Mouse (Mus musculus) hindbrain, embryonic 15.5 days (tissue): ENCODE data around the gene Dock4. TPM values are rescaled to one million over a fixed set of nuclear protein-coding genes. Genes with fewer than 3 reads are reported as not detected.

Experiments used
- ATAC-seq: fragments of 200-750 bp; cut with Nextera tagmentation; 2 replicates; pipeline ENCODE4 v1.8.0; 2017; ENCODE audit warnings: low read depth, moderate number of reproducible peaks, moderate TSS enrichment; ENCODE audit not compliant: low FRiP score
- H3K27ac ChIP-seq: fragments of 300-500 bp; sonication (generic); replicated peaks from 2 replicates; pipeline ENCODE4 v1.5.1; 2015; ENCODE audit warnings: mild to moderate bottlenecking, inconsistent platforms
- H3K27me3 ChIP-seq: fragments of 300-500 bp; sonication (generic); 2 replicates; pipeline ENCODE4 v1.6.1; 2015; ENCODE audit warnings: control low read depth, inconsistent platforms
- H3K36me3 ChIP-seq: fragments of 300-500 bp; sonication (generic); 2 replicates; pipeline ENCODE4 v1.6.1; 2015; ENCODE audit warnings: control low read depth, inconsistent platforms
- H3K4me1 ChIP-seq: fragments of 300-500 bp; sonication (generic); replicated peaks from 2 replicates; pipeline ENCODE4 v1.6.1; 2015; ENCODE audit warnings: control low read depth, inconsistent platforms
- H3K4me2 ChIP-seq: fragments of 300-500 bp; sonication (generic); 2 replicates; pipeline ENCODE4 v1.6.1; 2015; ENCODE audit warnings: moderate library complexity, mild to moderate bottlenecking, inconsistent platforms
- H3K4me3 ChIP-seq: fragments of 300-500 bp; sonication (generic); 2 replicates; pipeline ENCODE4 v1.5.1; 2015; ENCODE audit warnings: mild to moderate bottlenecking, inconsistent platforms
- H3K9ac ChIP-seq: fragments of 300-500 bp; sonication (generic); 2 replicates; pipeline ENCODE4 v1.6.1; 2015; ENCODE audit warnings: inconsistent platforms
- H3K9me3 ChIP-seq: fragments of 300-500 bp; sonication (generic); 2 replicates; pipeline ENCODE4 v1.6.1; 2016; ENCODE audit warnings: control low read depth, inconsistent platforms
- WGBS: fragments of 180-500 bp; shearing (Covaris S2); methylation state at CpG from one replicate; pipeline ENCODE4 v1.1.7; 2015; 5-methylcytosine and 5-hydroxymethylcytosine counted together
- polyA plus RNA-seq: library from polyadenylated mRNA; unstranded; fragments of >200 nt; fragmentation: Nextera tagmentation; extraction: Ambion mirVana; gene quantifications from 2 replicates; pipeline ENCODE4 v1.2.1, GENCODE M21; 2015

The Dock4 gene
- polyA plus RNA-seq, 1 experiment from 2014 or later, result 31.0 TPM

DNA sequence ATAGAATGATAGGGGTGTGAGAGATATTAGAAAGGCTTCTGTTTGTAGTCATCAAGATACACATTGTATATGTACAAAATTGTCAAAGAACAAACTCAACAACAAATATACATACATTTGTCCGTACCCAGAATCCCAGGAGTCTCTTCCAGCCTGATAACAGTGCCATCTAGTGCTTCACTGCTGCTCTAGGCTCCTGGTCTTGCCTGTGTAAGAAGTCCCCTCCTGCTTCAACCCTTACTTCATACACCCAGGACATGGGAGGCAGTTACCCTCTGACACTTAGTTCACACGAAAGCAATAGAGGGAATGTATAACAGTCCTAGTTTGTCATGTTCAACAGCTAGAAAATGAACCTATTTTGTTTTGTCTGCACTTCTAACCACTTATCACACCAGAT, 378.5 kb downstream of the Dock4 start:
- no peak overlapping the region for H3K4me2 ChIP-seq
- H3K27me3 ChIP-seq, result no peaks in the 10 kb centered on the region
- peaks cover 21% of the 10 kb centered on the region for H3K36me3 ChIP-seq
- no peak overlapping the region for H3K27ac ChIP-seq
- no peaks in the 10 kb centered on the region for H3K4me1 ChIP-seq
- no peak for ATAC-seq
- no peaks in the 10 kb centered on the region for H3K9me3 ChIP-seq
- WGBS, result 78% methylated on average over 2 of the region's 2 CpGs
- H3K9ac ChIP-seq, result no peak overlapping the region
- H3K4me3 ChIP-seq, result no peak overlapping the region

DNA sequence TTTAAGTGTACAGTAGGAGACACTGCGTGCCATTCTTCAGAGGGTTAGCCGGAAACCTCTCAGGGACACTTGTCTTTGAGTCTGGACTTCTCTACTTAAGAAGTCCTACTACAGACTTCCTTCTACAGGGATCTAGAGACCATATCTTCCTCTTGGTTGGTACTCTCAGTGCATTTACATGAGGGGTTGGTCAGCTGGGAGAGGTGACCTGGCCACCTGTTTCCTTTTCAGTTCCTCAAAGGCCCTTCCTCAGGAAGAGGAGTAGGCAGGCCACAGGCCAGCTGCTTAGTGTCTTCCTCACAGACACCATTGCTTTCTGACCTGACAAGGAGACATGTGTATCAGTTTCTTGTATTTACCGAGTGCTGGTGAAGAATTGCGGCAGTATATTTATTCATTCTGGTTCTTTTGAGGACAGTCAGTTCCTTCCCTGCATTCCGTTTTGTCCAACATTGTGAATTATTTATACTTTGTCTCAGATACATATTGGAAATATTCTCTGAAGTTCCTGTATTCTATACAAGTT, 380.2 kb downstream of the Dock4 start:
- WGBS, result 90% methylated on average over 5 of the region's 5 CpGs
- Histone ChIP-seq H3K36me3 (peaks cover 24% of the 10 kb centered on the region), H3K9me3 (no peaks in the 10 kb centered on the region), H3K9ac (no peak overlapping the region), H3K4me3 (no peak overlapping the region), H3K4me2 (no peak overlapping the region), H3K4me1 (no peaks in the 10 kb centered on the region), H3K27ac (no peak overlapping the region), H3K27me3 (no peaks in the 10 kb centered on the region)
- ATAC-seq, result no peak

DNA sequence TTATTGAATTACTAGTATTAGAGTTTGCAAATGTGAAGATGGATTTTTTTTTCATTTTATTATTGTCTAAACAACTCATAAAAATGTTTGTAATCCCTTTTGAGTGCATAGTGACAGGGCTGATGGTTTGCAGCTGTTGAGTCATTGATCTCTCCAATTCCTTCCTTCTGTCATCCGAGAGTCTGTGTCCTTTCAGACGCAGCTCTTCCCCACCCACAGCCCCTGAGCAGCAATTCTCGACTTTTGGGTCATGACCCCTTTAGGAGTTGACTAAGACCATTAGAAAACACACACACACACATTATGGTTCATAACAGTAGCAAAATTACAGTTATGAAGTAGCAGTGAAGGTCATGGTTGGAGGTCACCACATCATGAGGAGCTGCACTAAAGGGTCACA, 380.7 kb downstream of the Dock4 start:
- H3K27ac ChIP-seq, result no peak overlapping the region
- no peak for ATAC-seq
- 46% methylated on average over 3 of the region's 3 CpGs for WGBS
- H3K4me1 ChIP-seq, result no peaks in the 10 kb centered on the region
- H3K9me3 ChIP-seq, result no peaks in the 10 kb centered on the region
- no peak overlapping the region for H3K9ac ChIP-seq
- H3K4me2 ChIP-seq, result no peak overlapping the region
- no peak overlapping the region for H3K4me3 ChIP-seq
- no peaks in the 10 kb centered on the region for H3K27me3 ChIP-seq
- peaks cover 20% of the 10 kb centered on the region for H3K36me3 ChIP-seq

DNA sequence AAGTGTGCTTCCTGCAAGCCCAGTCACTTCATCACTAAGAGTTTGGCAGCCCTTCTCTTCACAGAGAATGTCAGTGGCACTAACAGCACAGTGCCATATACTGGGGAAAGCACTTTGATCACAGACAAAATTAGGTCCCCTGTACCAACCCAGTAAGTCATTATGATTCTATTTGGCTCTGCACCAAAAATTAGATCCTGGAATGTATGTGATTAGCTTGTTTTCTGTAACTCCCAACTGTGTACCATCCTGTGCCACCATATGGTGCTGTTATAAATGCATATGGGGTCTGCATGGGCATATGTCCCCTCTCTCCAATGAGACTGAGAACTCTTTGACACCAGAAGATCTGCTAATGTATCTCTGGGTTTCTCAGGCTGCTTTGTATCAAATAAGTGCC, 382.3 kb downstream of the Dock4 start:
- no peak overlapping the region for H3K4me2 ChIP-seq
- no peaks in the 10 kb centered on the region for H3K27me3 ChIP-seq
- ATAC-seq, result peak; percentile 73
- peaks cover 26% of the 10 kb centered on the region for H3K36me3 ChIP-seq
- no peaks in the 10 kb centered on the region for H3K9me3 ChIP-seq
- no peaks in the 10 kb centered on the region for H3K4me1 ChIP-seq
- no peak overlapping the region for H3K4me3 ChIP-seq
- no peak overlapping the region for H3K27ac ChIP-seq
- no peak overlapping the region for H3K9ac ChIP-seq

DNA sequence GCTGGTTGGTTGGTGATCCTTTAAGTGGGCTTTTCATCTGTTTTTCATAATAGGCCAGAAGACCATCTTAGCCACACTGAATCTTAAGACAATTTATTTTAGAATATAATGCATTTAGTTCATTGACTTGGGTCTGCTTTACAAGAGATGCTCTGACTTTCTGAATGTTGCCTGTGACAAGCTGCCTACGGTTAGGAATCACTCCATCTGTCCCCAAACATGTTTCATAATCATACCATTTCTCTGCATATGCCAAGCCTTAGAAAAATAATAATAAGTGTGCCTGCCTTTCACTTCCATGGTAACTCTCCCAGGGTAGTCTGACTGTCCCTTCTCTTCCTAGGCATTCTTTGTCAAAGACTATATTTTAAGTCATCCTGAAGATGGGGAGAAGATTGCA, 383.5 kb downstream of the Dock4 start:
- Histone ChIP-seq H3K4me1 (no peaks in the 10 kb centered on the region), H3K36me3 (peaks cover 27% of the 10 kb centered on the region), H3K27me3 (no peaks in the 10 kb centered on the region), H3K9me3 (no peaks in the 10 kb centered on the region), H3K4me2 (no peak overlapping the region), H3K4me3 (no peak overlapping the region), H3K9ac (no peak overlapping the region), H3K27ac (no peak overlapping the region)
- WGBS, result 85% methylated on average over 1 of the region's 1 CpGs
- no peak for ATAC-seq

DNA sequence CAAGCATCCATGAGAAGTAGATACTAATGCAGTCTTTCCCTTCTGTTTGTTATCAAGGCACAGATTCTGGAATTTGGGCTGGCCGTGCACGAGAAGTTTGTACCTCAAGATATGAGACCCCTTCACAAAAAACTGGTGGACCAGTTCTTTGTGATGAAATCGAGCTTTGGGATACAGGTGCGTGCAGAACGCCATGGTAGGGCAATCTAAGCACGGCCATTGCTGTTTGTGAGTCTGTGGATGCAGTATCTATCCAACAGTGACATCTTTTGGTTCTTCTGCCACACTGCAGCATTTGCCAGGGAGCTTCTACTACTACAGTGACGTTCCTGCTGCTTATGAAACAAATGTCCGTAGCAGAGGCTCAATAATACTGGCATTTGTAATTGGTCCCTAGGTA, 386.4 kb downstream of the Dock4 start:
- Histone ChIP-seq H3K4me1 (no peaks in the 10 kb centered on the region), H3K4me3 (no peak overlapping the region), H3K9me3 (no peaks in the 10 kb centered on the region), H3K36me3 (peaks cover 38% of the 10 kb centered on the region), H3K27ac (no peak overlapping the region), H3K4me2 (no peak overlapping the region), H3K9ac (no peak overlapping the region), H3K27me3 (no peaks in the 10 kb centered on the region)
- ATAC-seq, result peak; percentile 49; the same call in 1 of the 2 replicates
- WGBS, result 65% methylated on average over 8 of the region's 8 CpGs

DNA sequence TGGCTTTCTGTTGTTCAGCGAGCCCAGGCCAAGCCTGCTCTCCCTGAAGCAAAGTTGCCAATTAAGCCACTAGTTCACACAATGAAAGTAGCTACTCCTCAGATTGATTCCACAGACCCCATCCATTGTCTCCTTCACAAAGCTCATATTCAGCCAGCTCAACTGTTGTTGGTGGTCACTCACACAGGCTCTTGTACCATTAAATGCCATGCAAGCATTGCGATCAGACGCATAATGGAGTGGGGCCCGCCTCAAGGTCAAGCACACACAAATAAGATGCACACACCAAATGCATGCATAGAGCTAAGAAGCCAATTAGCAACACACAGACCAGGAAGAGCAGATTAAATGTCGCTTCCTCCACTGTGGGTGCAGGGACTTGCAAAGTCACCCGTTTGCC, 391.2 kb downstream of the Dock4 start:
- H3K9ac ChIP-seq, result no peak overlapping the region
- H3K36me3 ChIP-seq, result peaks cover 26% of the 10 kb centered on the region
- H3K4me2 ChIP-seq, result no peak overlapping the region
- H3K9me3 ChIP-seq, result no peaks in the 10 kb centered on the region
- peak; percentile 57; the same call in 1 of the 2 replicates for ATAC-seq
- H3K4me1 ChIP-seq, result peaks cover 17% of the 10 kb centered on the region
- peak overlapping the region; percentile 26; the same call in 1 of the 2 replicates for H3K27ac ChIP-seq
- no peak overlapping the region for H3K4me3 ChIP-seq
- H3K27me3 ChIP-seq, result no peaks in the 10 kb centered on the region
- WGBS, result 34% methylated on average over 6 of the region's 6 CpGs

DNA sequence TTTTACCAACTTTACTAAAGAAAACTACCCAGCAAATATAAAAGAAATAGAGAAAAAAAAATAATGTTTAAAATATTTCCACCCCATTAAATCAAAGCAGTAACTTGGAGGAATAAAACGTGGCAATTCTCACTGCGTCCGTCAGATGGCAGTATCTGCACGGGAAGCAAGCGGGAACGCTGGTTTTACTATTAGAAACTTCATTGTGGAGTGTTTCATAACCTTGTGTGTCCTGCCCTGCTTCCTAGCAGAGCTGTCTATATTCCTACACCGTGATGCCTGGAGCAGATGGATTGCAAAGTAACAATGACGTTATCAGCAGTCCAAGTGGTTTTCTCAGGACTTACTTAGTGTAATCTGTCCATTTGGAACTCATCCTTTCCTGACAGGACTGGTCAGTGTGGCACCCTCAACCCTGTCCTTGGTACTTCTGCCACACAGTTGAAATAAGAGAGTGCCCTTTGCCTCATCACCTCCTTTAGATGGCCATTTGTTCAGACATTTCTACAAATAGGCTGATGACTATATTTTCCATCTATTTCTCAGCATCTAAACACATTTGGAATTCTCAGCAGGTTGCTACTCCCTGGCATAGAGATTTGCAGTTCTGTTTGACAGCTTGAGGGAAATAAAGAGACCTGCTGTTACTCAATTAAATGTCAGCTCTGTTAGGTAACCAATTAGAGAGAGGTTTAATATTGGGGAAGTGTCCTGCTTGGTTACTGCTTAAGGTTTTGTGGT, 392.0 kb downstream of the Dock4 start:
- H3K4me3 ChIP-seq, result no peak overlapping the region
- no peak overlapping the region for H3K4me2 ChIP-seq
- ATAC-seq, result peak; percentile 67; the same call in 1 of the 2 replicates
- H3K4me1 ChIP-seq, result peaks cover 17% of the 10 kb centered on the region
- H3K27ac ChIP-seq, result peak overlapping the region; percentile 55
- H3K9ac ChIP-seq, result no peak overlapping the region
- H3K36me3 ChIP-seq, result peaks cover 19% of the 10 kb centered on the region
- H3K27me3 ChIP-seq, result no peaks in the 10 kb centered on the region
- 4% methylated on average over 8 of the region's 8 CpGs for WGBS
- H3K9me3 ChIP-seq, result no peaks in the 10 kb centered on the region

DNA sequence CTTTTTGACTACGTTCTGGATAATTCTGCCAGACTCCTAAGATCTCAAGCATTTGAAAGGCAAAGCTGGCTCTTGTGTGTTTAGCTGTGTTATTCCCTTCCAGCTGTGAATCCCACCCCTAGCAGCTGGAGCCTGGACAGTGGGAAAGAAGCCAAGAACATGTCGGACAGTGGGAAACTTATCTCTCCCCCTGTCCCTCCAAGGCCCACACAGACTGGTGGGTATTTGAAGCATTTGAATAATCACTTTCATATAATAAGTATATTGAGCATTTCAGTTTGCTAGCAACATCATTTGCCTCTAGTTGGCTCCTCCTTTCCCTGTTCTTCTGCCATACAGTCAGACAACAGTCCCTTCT, 392.6 kb downstream of the Dock4 start:
- 53% methylated on average over 2 of the region's 2 CpGs for WGBS
- H3K9ac ChIP-seq, result no peak overlapping the region
- no peaks in the 10 kb centered on the region for H3K9me3 ChIP-seq
- ATAC-seq, result no peak
- no peaks in the 10 kb centered on the region for H3K27me3 ChIP-seq
- H3K27ac ChIP-seq, result peak overlapping the region; percentile 55
- H3K4me2 ChIP-seq, result no peak overlapping the region
- peaks cover 16% of the 10 kb centered on the region for H3K36me3 ChIP-seq
- no peak overlapping the region for H3K4me3 ChIP-seq
- peaks cover 17% of the 10 kb centered on the region for H3K4me1 ChIP-seq

DNA sequence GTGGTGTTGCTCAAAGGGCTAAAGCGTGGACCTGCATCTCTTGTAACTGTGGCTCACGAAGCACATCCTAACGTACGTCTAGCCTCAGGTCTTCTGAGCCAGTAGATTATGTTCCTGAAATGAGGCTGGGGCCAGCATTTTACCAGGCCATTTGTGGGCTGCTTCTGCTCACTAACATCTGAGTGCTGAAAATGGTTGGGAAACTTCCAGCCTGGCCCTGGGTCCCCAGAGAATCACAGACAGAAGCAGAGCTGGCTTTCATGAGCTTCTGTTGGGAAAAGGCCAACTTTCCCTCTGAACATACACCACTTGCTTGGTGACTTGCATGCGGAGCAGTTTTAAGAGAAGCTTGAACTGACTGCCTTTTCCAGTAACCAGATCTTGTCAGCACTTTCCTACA, 393.2 kb downstream of the Dock4 start:
- no peaks in the 10 kb centered on the region for H3K27me3 ChIP-seq
- peaks cover 17% of the 10 kb centered on the region for H3K4me1 ChIP-seq
- H3K27ac ChIP-seq, result peak overlapping the region; percentile 55
- peaks cover 16% of the 10 kb centered on the region for H3K36me3 ChIP-seq
- no peak overlapping the region for H3K9ac ChIP-seq
- ATAC-seq, result no peak
- no peaks in the 10 kb centered on the region for H3K9me3 ChIP-seq
- H3K4me2 ChIP-seq, result no peak overlapping the region
- 70% methylated on average over 5 of the region's 5 CpGs for WGBS
- no peak overlapping the region for H3K4me3 ChIP-seq

DNA sequence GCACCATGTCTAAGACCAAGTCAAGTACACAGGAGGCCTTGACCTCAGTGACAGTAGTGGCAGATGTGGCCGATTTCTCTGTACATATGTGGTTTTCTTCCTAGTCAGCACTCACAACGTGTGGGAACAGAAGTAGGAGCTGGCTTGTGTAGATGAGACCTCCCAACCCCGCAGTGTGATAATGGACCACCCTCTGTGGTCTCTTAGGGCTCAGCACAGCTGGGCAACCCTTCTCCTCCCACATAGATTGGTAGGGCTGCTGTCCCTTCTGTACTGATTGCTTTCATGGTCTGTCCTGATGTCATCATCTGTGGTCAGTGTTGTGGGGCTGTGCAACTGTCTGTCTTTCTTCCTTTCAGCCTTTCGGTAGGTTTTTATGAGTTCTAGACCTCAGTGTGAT, 394.1 kb downstream of the Dock4 start:
- peaks cover 17% of the 10 kb centered on the region for H3K4me1 ChIP-seq
- WGBS, result 73% methylated on average over 4 of the region's 4 CpGs
- H3K27ac ChIP-seq, result no peak overlapping the region
- no peak overlapping the region for H3K4me2 ChIP-seq
- ATAC-seq, result no peak
- no peaks in the 10 kb centered on the region for H3K27me3 ChIP-seq
- no peak overlapping the region for H3K9ac ChIP-seq
- H3K4me3 ChIP-seq, result no peak overlapping the region
- no peaks in the 10 kb centered on the region for H3K9me3 ChIP-seq
- H3K36me3 ChIP-seq, result peaks cover 14% of the 10 kb centered on the region

DNA sequence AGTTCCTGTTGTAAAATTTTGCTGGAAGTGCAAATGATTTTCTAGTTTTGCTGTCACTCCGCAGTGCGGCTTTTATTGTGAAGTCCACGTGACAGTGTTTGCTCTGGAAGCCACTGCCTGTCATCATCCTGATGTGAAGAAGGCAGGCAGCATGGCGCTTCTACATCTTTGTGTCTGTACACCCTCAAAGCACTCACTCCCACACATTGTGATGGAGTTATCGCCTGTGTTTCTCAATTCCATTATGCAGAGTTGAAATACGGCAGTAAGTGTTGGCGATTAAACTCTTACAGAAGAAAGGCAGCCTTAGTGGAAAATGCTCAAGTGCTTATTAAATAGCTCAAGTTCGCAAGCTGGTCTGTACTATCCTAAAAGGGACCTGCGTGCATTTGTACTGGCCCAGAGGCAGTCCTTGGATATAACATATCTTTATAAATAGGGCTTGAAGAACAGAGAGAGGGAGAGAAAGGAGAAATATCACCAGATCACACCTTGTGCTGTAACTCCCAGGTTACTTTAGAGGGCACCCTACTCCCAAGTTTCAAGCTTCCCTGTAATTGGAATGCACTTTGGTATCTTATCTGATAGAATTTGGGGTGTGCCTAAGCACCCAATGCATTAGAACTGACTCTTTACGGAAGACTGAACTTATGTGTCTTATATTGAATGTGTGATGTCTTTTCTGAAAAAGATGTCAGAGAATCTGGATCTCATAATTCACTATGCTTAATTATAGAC, 396.7 kb downstream of the Dock4 start:
- 83% methylated on average over 10 of the region's 10 CpGs for WGBS
- peaks cover 17% of the 10 kb centered on the region for H3K4me1 ChIP-seq
- no peak overlapping the region for H3K4me3 ChIP-seq
- H3K36me3 ChIP-seq, result peaks cover 9% of the 10 kb centered on the region
- no peaks in the 10 kb centered on the region for H3K9me3 ChIP-seq
- no peak overlapping the region for H3K9ac ChIP-seq
- no peak overlapping the region for H3K27ac ChIP-seq
- no peaks in the 10 kb centered on the region for H3K27me3 ChIP-seq
- H3K4me2 ChIP-seq, result no peak overlapping the region
- peak; percentile 43; the same call in 1 of the 2 replicates for ATAC-seq
